Comparison of ENCODE assay signal across 16 mouse cellular contexts in genomic region chr12:108914198-108914597, GRCm38 (mm10). TPM values are rescaled to one million over a fixed set of nuclear protein-coding genes. Genes with fewer than 3 reads are reported as not detected.
A peak's percentile ranks its signal among the peaks of the same experiment; 100 is the strongest.
DNase-seq lines count a peak whose midpoint lies in the region; ATAC-seq and TF ChIP-seq lines count a peak whose summit lies in the region.
"Had no signal": no experiment of that assay in that cellular context is flagged by ENCODE, and none has a peak within 500 bp of the region (broad histone marks: within the 10 kb centered on the region; RNA-seq: fewer than 3 reads in every experiment).

No protein-coding gene starts in this region.

- no peaks in the 10 kb centered on the region for H3K9me3 ChIP-seq in forebrain, embryonic 10.5 days
- no peaks in the 10 kb centered on the region for H3K9me3 ChIP-seq in forebrain, postnatal 0 days (ENCODE audit: low read length)
- H3K9me3 ChIP-seq in kidney, embryonic 16.5 days (ENCODE audit: low read length): no peaks in the 10 kb centered on the region
- H3K9me3 ChIP-seq in limb, embryonic 12.5 days: no peaks in the 10 kb centered on the region
- H3K9me3 ChIP-seq: heart, embryonic 13.5 days; midbrain, embryonic 12.5 days had no signal

- ATAC-seq in forebrain, postnatal 0 days: no peak
- ATAC-seq in kidney, embryonic 16.5 days (ENCODE audit: low FRiP score, low TSS enrichment): 0 out of 2 replicates have a peak, but pooled peaks have one; percentile 3
- 0 out of 2 replicates have a peak, but pooled peaks have one; percentile 7 for ATAC-seq in limb, embryonic 12.5 days (ENCODE audit: insufficient number of reproducible peaks, insufficient read depth, low FRiP score, low TSS enrichment, low read depth)

- no peak overlapping the region for H3K4me2 ChIP-seq in forebrain, postnatal 0 days (ENCODE audit: low read depth)
- no peak overlapping the region for H3K4me2 ChIP-seq in kidney, embryonic 16.5 days (replicated peaks; ENCODE audit: low read depth, low read length)
- peak overlapping the region; percentile 39 for H3K4me2 ChIP-seq in limb, embryonic 12.5 days
- H3K4me2 ChIP-seq: heart, embryonic 13.5 days; midbrain, embryonic 12.5 days had no signal

- 74% methylated on average over 3 of the region's 3 CpGs for WGBS in forebrain, embryonic 10.5 days
- WGBS in forebrain, postnatal 0 days: 49% methylated on average over 3 of the region's 3 CpGs
- 42% methylated on average over 3 of the region's 3 CpGs for WGBS in kidney, embryonic 16.5 days
- WGBS in limb, embryonic 12.5 days: 52% methylated on average over 3 of the region's 3 CpGs

- intact Hi-C loops in left cerebral cortex, adult 2 months (cut with DNase I): no loop called here

- no peak for TF ChIP-seq CTCF in forebrain, postnatal 0 days (IDR thresholded peaks at IDR 0.05; ENCODE audit: low read depth)
- TF ChIP-seq CTCF in left cerebral cortex, adult 2 months (IDR thresholded peaks at IDR 0.05): no peak

- H3K4me3 ChIP-seq in forebrain, embryonic 10.5 days: no peak overlapping the region
- no peak overlapping the region for H3K4me3 ChIP-seq in forebrain, postnatal 0 days (ENCODE audit: low read depth, low read length)
- no peak overlapping the region for H3K4me3 ChIP-seq in kidney, embryonic 16.5 days (ENCODE audit: low read length)
- no peak overlapping the region for H3K4me3 ChIP-seq in limb, embryonic 12.5 days (replicated peaks)
- H3K4me3 ChIP-seq in left cerebral cortex, adult 2 months: no peak overlapping the region
- H3K4me3 ChIP-seq: heart, embryonic 13.5 days; midbrain, embryonic 12.5 days had no signal

- H3K27me3 ChIP-seq in forebrain, embryonic 10.5 days (ENCODE audit: poor library complexity, severe bottlenecking): peaks cover 5% of the 10 kb centered on the region
- no peaks in the 10 kb centered on the region for H3K27me3 ChIP-seq in forebrain, postnatal 0 days (ENCODE audit: insufficient read depth, low read length)
- H3K27me3 ChIP-seq in kidney, embryonic 16.5 days (ENCODE audit: insufficient read depth, low read length): no peaks in the 10 kb centered on the region
- H3K27me3 ChIP-seq in limb, embryonic 12.5 days: peaks cover 6% of the 10 kb centered on the region; the same call in 1 of the 2 replicates
- H3K27me3 ChIP-seq: heart, embryonic 13.5 days had no signal

- no peak overlapping the region for H3K9ac ChIP-seq in forebrain, postnatal 0 days
- no peak overlapping the region for H3K9ac ChIP-seq in kidney, embryonic 16.5 days (replicated peaks; ENCODE audit: low read length)
- no peak overlapping the region for H3K9ac ChIP-seq in limb, embryonic 12.5 days (replicated peaks)
- H3K9ac ChIP-seq: heart, embryonic 13.5 days; midbrain, embryonic 12.5 days had no signal

- peak overlapping the region; percentile 72 for H3K27ac ChIP-seq in forebrain, embryonic 10.5 days
- no peak overlapping the region for H3K27ac ChIP-seq in forebrain, postnatal 0 days (ENCODE audit: low read depth, low read length)
- no peak overlapping the region for H3K27ac ChIP-seq in kidney, embryonic 16.5 days (ENCODE audit: low read length)
- H3K27ac ChIP-seq in limb, embryonic 12.5 days: peak overlapping the region; percentile 80
- H3K27ac ChIP-seq in left cerebral cortex, adult 2 months: no peak overlapping the region
- H3K27ac ChIP-seq: heart, embryonic 13.5 days had no signal

- H3K36me3 ChIP-seq in forebrain, embryonic 10.5 days (replicated peaks): no peaks in the 10 kb centered on the region
- H3K36me3 ChIP-seq in forebrain, postnatal 0 days (ENCODE audit: insufficient read depth): no peaks in the 10 kb centered on the region
- H3K36me3 ChIP-seq in kidney, embryonic 16.5 days (ENCODE audit: insufficient read depth, low read length): no peaks in the 10 kb centered on the region
- H3K36me3 ChIP-seq in limb, embryonic 12.5 days: no peaks in the 10 kb centered on the region
- H3K36me3 ChIP-seq: heart, embryonic 13.5 days; midbrain, embryonic 12.5 days had no signal

- DNase-seq in forebrain, embryonic 10.5 days (ENCODE audit: extremely low spot score, low spot score): no peak
- no peak for DNase-seq in forebrain, postnatal 0 days
- DNase-seq in kidney, postnatal 14 days: no peak
- DNase-seq in NIH3T3 (ENCODE audit: low read depth): peak; percentile 63
- DNase-seq in left cerebral cortex, adult 2 months (ENCODE audit: extremely low spot score in 1 of 2, low spot score in 2 of 2): no peak
- DNase-seq in cerebellum, postnatal 4 days (ENCODE audit: low spot score in 2 of 2): no peak
- DNase-seq: adrenal gland, postnatal 14 days; cerebellum, adult 9-10 months; embryo, embryonic 11 days; kidney, adult 8-10 months; right cerebral cortex, adult 18-20 months; thymus, adult 18-20 months had no signal

- H3K4me1 ChIP-seq in forebrain, embryonic 10.5 days: peaks cover 77% of the 10 kb centered on the region
- peaks cover 27% of the 10 kb centered on the region; the same call in 1 of the 2 replicates for H3K4me1 ChIP-seq in forebrain, postnatal 0 days (ENCODE audit: insufficient read depth)
- H3K4me1 ChIP-seq in kidney, embryonic 16.5 days (ENCODE audit: insufficient read depth, low read length): peaks cover 40% of the 10 kb centered on the region
- H3K4me1 ChIP-seq in limb, embryonic 12.5 days (replicated peaks): peaks cover 78% of the 10 kb centered on the region
- H3K4me1 ChIP-seq: heart, embryonic 13.5 days had no signal

RNA-seq across cellular contexts. Expression of gene Wars, which starts 20.2 kb away (rescaled TPM):
- polyA plus RNA-seq in forebrain, embryonic 10.5 days (2016; fragmentation: Nextera tagmentation; extraction: Ambion mirVana): 152 and 157 TPM in 2 replicates
- 91.6 and 92.5 TPM in 2 replicates for total RNA-seq in forebrain, postnatal 0 days (2014; rRNA removed)
- 99.8 and 108 TPM in 2 replicates for polyA plus RNA-seq in forebrain, postnatal 0 days (2015; fragmentation: Nextera tagmentation; extraction: Ambion mirVana)
- polyA plus RNA-seq in kidney, embryonic 16.5 days (2015; fragmentation: Nextera tagmentation; extraction: Ambion mirVana): 94.6 and 98.5 TPM in 2 replicates
- 97.0 and 98.2 TPM in 2 replicates for polyA plus RNA-seq in limb, embryonic 12.5 days (2016; fragmentation: Nextera tagmentation; extraction: Ambion mirVana)
- 10 to 100 TPM; 84.8 to 86.0 TPM for total RNA-seq in left cerebral cortex, adult 2 months (2021)

RNA-seq across cellular contexts. Expression of gene Wdr25, which starts 20.8 kb away (rescaled TPM):
- 9.4 and 9.9 TPM in 2 replicates for polyA plus RNA-seq in forebrain, embryonic 10.5 days (2016; fragmentation: Nextera tagmentation; extraction: Ambion mirVana)
- 6.2 and 12.4 TPM in 2 replicates for total RNA-seq in forebrain, postnatal 0 days (2014; rRNA removed)
- polyA plus RNA-seq in forebrain, postnatal 0 days (2015; fragmentation: Nextera tagmentation; extraction: Ambion mirVana): 4.6 and 5.3 TPM in 2 replicates
- polyA plus RNA-seq in kidney, embryonic 16.5 days (2015; fragmentation: Nextera tagmentation; extraction: Ambion mirVana): 8.9 and 9.9 TPM in 2 replicates
- polyA plus RNA-seq in limb, embryonic 12.5 days (2016; fragmentation: Nextera tagmentation; extraction: Ambion mirVana): 8.8 and 11.1 TPM in 2 replicates
- total RNA-seq in left cerebral cortex, adult 2 months (2021): 10 to 100 TPM; 10.2 to 13.4 TPM

Comparison
In these comparisons a context has a peak if more than half of its experiments do, and no peak if none do; other contexts are left out.
1. H3K27ac ChIP-seq: peak in forebrain, embryonic 10.5 days (single experiment) and limb, embryonic 12.5 days (single experiment); none in forebrain, postnatal 0 days (single experiment), kidney, embryonic 16.5 days (single experiment) and left cerebral cortex, adult 2 months (single experiment).